Mouse (Mus musculus) ES-E14 (cell line): ENCODE results near the gene Tigar. TPM values are rescaled to one million over a fixed set of nuclear protein-coding genes. Genes with fewer than 3 reads are reported as not detected.

ENCODE experiments used
- DNase-seq: peaks from one replicate; pipeline ENCODE4 v3.0.0-alpha.2; 2013; ENCODE audit warnings: low read depth, low spot score
- H3K27ac ChIP-seq: 2 replicates; pipeline ENCODE4 v1.5.1; 2012; ENCODE audit warnings: low read depth, mild to moderate bottlenecking, low read length, moderate library complexity, mixed read lengths; ENCODE audit not compliant: poor library complexity, insufficient read depth, severe bottlenecking
- H3K36me3 ChIP-seq: 2 replicates; pipeline ENCODE4 v1.6.1; 2012; ENCODE audit warnings: mild to moderate bottlenecking, low read length, moderate library complexity, mixed read lengths; ENCODE audit not compliant: control insufficient read depth, poor library complexity, insufficient read depth, severe bottlenecking
- H3K4me1 ChIP-seq, 2 experiments: fragments of 150-350 bp in 1 of 2; sonication (generic) in 1 of 2; 2 replicates each; pipeline ENCODE4 v1.6.1; 2012; ENCODE audit warnings: low read length in 2 of 2, mild to moderate bottlenecking in 1 of 2, mixed read lengths in 1 of 2; ENCODE audit not compliant: control insufficient read depth in 2 of 2, insufficient read depth in 2 of 2, poor library complexity in 1 of 2
- H3K4me3 ChIP-seq, 2 experiments: fragments of 150-350 bp in 1 of 2; sonication (generic) in 1 of 2; 2 replicates each; pipeline ENCODE4 v1.5.1; 2012; ENCODE audit warnings: low read length in 2 of 2, low read depth in 1 of 2, mild to moderate bottlenecking in 1 of 2, mixed read lengths in 1 of 2; ENCODE audit not compliant: insufficient read depth in 1 of 2, poor library complexity in 1 of 2, severe bottlenecking in 1 of 2
- H3K9ac ChIP-seq: 2 replicates; pipeline ENCODE4 v1.6.1; 2012; ENCODE audit warnings: low read depth, mild to moderate bottlenecking, low read length, mixed read lengths; ENCODE audit not compliant: poor library complexity, insufficient read depth, severe bottlenecking
- H3K9me3 ChIP-seq: fragments of 150-350 bp; sonication (generic); 2 replicates; pipeline ENCODE4 v1.6.1; 2012; ENCODE audit warnings: low read depth, mild to moderate bottlenecking, low read length; ENCODE audit not compliant: control insufficient read depth, insufficient read depth
- CHD2 ChIP-seq: IDR thresholded peaks from 2 replicates; pipeline ENCODE4 v1.6.1; 2014; ENCODE audit warnings: mild to moderate bottlenecking, low read depth, low read length, inconsistent platforms
- HCFC1 ChIP-seq: IDR thresholded peaks from 2 replicates; pipeline ENCODE4 v1.6.1; 2012; ENCODE audit warnings: low read length, inconsistent platforms, borderline replicate concordance; ENCODE audit not compliant: insufficient read depth
- MAFK ChIP-seq: IDR thresholded peaks from 2 replicates; pipeline ENCODE4 v1.6.1; 2014; ENCODE audit warnings: mild to moderate bottlenecking, low read depth, low read length, inconsistent platforms; ENCODE audit not compliant: insufficient read depth
- ZC3H11A ChIP-seq: IDR thresholded peaks from 2 replicates; pipeline ENCODE4 v1.6.1; 2012; ENCODE audit warnings: low read depth, mild to moderate bottlenecking, inconsistent platforms, low read length, borderline replicate concordance
- ZNF384 ChIP-seq: IDR thresholded peaks from 2 replicates; pipeline ENCODE4 v1.6.1; 2012; ENCODE audit warnings: low read depth, low read length, inconsistent platforms
- in situ Hi-C, 2 experiments: fragments of 600-800 bp; cut with MboI; formaldehyde crosslinking; loops; one replicate each; pipeline ENCODE4 v1.15.1; 2025; ENCODE audit warnings: low sequenced_read_pairs in 2 of 2, inconsistent platforms in 1 of 2; ENCODE audit not compliant: unreplicated experiment in 2 of 2
- total RNA-seq: library from RNA; depleted of rRNA; stranded (reverse); fragments of 300-350 nt; gene quantifications from 2 replicates; pipeline ENCODE4 v1.2.3, GENCODE M21; 2012

Tigar gene
- total RNA-seq, 1 experiment = 22.9 TPM

DNA sequence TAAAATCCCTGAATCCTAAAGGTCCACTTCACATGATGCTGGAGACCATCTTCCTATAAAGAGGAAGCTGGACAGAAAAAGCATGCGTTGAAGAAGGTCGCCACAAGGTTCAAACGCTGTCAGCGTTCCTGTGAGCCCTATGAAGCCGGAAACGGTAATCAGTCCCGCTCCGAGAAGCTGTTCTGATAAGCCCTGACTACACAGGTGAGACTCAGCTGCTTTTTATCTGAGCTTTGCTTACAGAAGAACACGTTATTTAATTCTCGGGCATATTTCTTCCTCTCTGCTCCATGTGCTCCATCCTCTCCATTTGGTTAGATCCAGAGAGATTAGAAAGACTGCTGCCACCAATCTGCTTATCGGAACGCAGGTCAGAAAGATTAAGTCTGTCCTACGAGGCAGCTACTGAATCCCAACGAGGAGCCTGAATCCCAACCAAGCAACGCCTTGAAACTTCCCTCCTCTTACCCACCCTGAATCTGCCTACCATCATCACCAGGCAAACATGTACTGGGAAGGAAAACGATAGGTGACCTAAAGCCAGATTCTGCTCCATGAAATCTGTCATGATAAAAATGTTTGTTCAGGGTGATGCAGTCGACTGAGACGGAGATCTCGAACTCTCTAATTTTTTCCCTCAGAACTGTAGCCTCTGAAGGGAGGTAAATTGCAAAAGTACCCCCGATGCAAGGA, 843 bp downstream of the Tigar start:
- TF ChIP-seq CHD2 (no peak), HCFC1 (no peak), MAFK (no peak), ZC3H11A (no peak), ZNF384 (no peak)
- H3K4me3 ChIP-seq = peak overlapping the region; percentile 77 to 86
- no peaks in the 10 kb centered on the region for H3K9me3 ChIP-seq
- H3K4me1 ChIP-seq = peaks cover 7 to 13% of the 10 kb centered on the region in 2 experiments
- H3K9ac ChIP-seq = peak overlapping the region; percentile 84
- DNase-seq = no peak
- in situ Hi-C loops = loop anchor here in 1 of 2 experiments (10.0 kb wide), 1 partner anchor 164 kb away; no protein-coding TSS in a partner anchor
- H3K27ac ChIP-seq = no peak overlapping the region
- no peaks in the 10 kb centered on the region for H3K36me3 ChIP-seq

DNA sequence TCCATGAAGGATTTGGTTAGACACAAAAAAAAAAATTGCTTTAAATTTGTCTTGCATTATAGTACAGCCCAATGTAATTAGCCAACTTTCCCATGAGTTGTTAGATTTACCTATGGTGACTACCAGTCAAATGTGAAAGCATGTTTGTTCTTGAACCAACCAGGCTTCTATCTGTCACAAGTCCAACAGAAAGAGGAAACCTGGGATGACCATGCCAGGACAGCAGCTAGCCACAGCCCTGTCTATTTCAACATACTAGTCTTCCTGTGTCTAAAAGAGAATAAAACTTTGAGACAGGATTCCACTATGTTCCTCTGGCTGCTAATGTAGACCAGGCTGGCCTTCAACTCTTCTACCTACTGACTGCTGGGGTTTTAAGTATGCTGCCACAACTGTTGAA, 1.9 kb downstream of the Tigar start:
- no peaks in the 10 kb centered on the region for H3K9me3 ChIP-seq
- no peak for TF ChIP-seq ZNF384
- peak overlapping the region in 1 of 2 experiments; percentile 77; a peak in 1 of 4 replicates for H3K4me3 ChIP-seq
- no peaks in the 10 kb centered on the region; the same call in 1 of the 2 replicates for H3K36me3 ChIP-seq
- in situ Hi-C loops = loop anchor here in 1 of 2 experiments (10.0 kb wide), 1 partner anchor 163 kb away; no protein-coding TSS in a partner anchor
- peaks cover 7 to 14% of the 10 kb centered on the region in 2 experiments for H3K4me1 ChIP-seq
- no peak for DNase-seq
- no peak overlapping the region for H3K27ac ChIP-seq
- H3K9ac ChIP-seq = no peak overlapping the region

DNA sequence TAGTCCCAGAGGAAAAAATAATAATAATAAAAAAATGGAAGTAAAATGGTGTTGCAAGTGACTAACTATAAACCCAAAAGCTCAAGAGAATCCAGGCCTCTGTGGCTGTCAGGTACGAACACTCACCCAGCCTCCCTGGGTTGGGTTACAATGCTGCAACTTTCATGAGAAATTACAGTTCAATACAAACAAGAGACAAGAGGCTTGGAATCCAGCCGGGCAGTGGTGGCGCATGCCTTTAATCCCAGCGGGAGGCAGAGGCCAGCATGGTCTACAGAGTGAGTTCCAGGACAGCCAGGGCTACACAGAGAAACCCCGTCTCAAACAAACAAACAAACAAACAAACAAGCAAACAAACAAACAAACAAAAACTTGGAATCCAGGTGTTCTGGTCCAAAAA, 2.6 kb downstream of the Tigar start:
- H3K9ac ChIP-seq = no peak overlapping the region
- DNase-seq = no peak
- TF ChIP-seq ZNF384 = no peak
- TF ChIP-seq ZC3H11A = no peak
- no peak for TF ChIP-seq MAFK
- TF ChIP-seq CHD2 = no peak
- TF ChIP-seq HCFC1 = no peak
- peaks cover 7 to 17% of the 10 kb centered on the region in 2 experiments for H3K4me1 ChIP-seq
- peak overlapping the region in 1 of 2 experiments; percentile 11; a peak in 1 of 4 replicates for H3K4me3 ChIP-seq
- no peak overlapping the region for H3K27ac ChIP-seq
- H3K36me3 ChIP-seq = peaks cover 3% of the 10 kb centered on the region; the same call in 1 of the 2 replicates
- H3K9me3 ChIP-seq = no peaks in the 10 kb centered on the region
- in situ Hi-C loops = loop anchor here in 1 of 2 experiments (10.0 kb wide), 1 partner anchor 162 kb away; no protein-coding TSS in a partner anchor

DNA sequence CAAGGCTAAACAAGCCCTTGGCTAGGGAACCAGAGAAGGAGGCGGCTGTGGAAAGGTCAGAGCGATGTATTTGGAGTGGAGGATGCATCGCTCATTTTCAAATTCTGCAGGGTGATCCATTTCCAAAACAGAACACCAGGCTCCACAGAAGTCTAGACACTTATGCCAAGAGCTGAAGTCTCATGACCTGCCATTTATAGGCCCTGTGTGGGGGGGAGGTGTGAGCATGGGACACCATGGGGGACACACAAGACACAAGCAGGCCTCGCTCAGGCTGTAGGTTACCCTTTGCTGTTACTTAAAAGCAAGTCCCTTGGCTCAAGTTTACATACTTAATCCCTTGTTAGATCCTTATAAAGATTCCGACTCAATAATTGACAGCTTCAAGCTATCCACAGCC, 3.2 kb downstream of the Tigar start:
- no peak for TF ChIP-seq CHD2
- TF ChIP-seq ZNF384 = no peak
- no peak for TF ChIP-seq MAFK
- TF ChIP-seq ZC3H11A = no peak
- TF ChIP-seq HCFC1 = no peak
- peak overlapping the region; percentile 5; the same call in 1 of the 2 replicates for H3K9ac ChIP-seq
- H3K4me1 ChIP-seq = peaks cover 7 to 17% of the 10 kb centered on the region in 2 experiments
- in situ Hi-C loops = loop anchor here in 1 of 2 experiments (10.0 kb wide), 1 partner anchor 161 kb away; no protein-coding TSS in a partner anchor
- no peak overlapping the region for H3K27ac ChIP-seq
- no peak for DNase-seq
- H3K36me3 ChIP-seq = peaks cover 7% of the 10 kb centered on the region
- no peak overlapping the region; a peak in 1 of 4 replicates for H3K4me3 ChIP-seq
- no peaks in the 10 kb centered on the region for H3K9me3 ChIP-seq
